Mouse (Mus musculus) kidney, adult 2 months (tissue): ENCODE data around the gene Bfsp2.

ENCODE experiments used
- CTCF ChIP-seq: fragments of 200-500 bp; conservative IDR thresholded peaks from 2 replicates; pipeline ENCODE4 v1.5.1; 2011; ENCODE audit warnings: low read depth, mild to moderate bottlenecking, control low read depth, low read length, moderate library complexity, mixed read lengths; ENCODE audit not compliant: insufficient read depth, insufficient read length
- POLR2A ChIP-seq: fragments of 200-500 bp; IDR thresholded peaks from one replicate; pipeline ENCODE4 v1.6.1; 2011; ENCODE audit warnings: low read depth, low read length, control low read depth

GRCm38 (mm10) chr9:103437104-103437503 lies 43.1 kb downstream of the Bfsp2 start:
- TF ChIP-seq CTCF (no peak), POLR2A (no peak)
